Mouse (Mus musculus): ENCODE measurements around the gene Gm10320. TPM values are rescaled to one million over a fixed set of nuclear protein-coding genes. Genes with fewer than 3 reads are reported as not detected.

The Gm10320 gene
- polyA plus RNA-seq (2016; fragmentation: Nextera tagmentation; extraction: Ambion mirVana), result 1.3 and 1.7 TPM in 2 replicates

DNA sequence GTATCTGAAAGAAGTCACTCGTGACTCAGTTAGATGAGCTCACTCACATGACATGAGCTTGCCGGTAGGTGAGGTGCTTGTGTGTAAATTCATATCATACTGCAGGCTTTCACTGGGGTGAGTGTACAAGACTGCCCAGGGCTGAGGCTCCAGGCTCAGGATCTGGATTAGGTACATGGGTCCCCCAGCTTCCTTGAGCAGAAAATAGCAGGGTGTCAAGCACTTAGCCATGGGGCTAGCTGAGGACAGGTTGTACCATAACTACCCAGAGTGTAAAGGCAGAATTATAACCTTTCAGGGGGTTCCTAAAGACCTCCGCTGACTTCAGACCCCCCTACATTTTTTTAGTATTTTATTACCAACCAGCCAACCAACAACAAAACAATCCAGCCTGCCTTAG, at the start of gene Gm10320:
Gene Gm10320 (minus strand): TSS at position 93 of the 400 bp plus-strand sequence.
- H3K27ac ChIP-seq, result no peak within 1 kb of the TSS
- no peak for ATAC-seq (ENCODE audit: insufficient number of reproducible peaks, insufficient read depth, low FRiP score, low TSS enrichment, low read depth)
- 82% methylated on average over 3 of the region's 3 CpGs for WGBS

GRCm38 (mm10) chr13:98541601-98542000, 49.8 kb upstream of the Gm10320 start:
- Histone ChIP-seq H3K27ac (no peak overlapping the region), H3K9me3 (no peaks in the 10 kb centered on the region), H3K27me3 (peaks cover 4% of the 10 kb centered on the region; the same call in 1 of the 2 replicates), H3K4me2 (no peak overlapping the region), H3K4me3 (replicated peaks) (no peak overlapping the region), H3K36me3 (no peaks in the 10 kb centered on the region), H3K9ac (replicated peaks) (no peak overlapping the region), H3K4me1 (replicated peaks) (0 out of 2 replicates have a peak, but pooled peaks cover 3% of the 10 kb centered on the region)
- ATAC-seq (ENCODE audit: insufficient number of reproducible peaks, insufficient read depth, low FRiP score, low TSS enrichment, low read depth), result no peak
- 74% methylated on average over 2 of the region's 2 CpGs for WGBS

More for the DNA sequence above, at the start of gene Gm10320:
- Histone ChIP-seq H3K4me1 (replicated peaks) (peaks cover 8% of the 10 kb centered on the region), H3K4me2 (no peak within 1 kb of the TSS), H3K4me3 (replicated peaks) (no peak within 1 kb of the TSS), H3K9me3 (no peaks in the 10 kb centered on the region), H3K27me3 (0 out of 2 replicates have a peak, but pooled peaks cover 13% of the 10 kb centered on the region), H3K36me3 (no peaks in the 10 kb centered on the region), H3K9ac (replicated peaks) (no peak within 1 kb of the TSS)

GRCm38 (mm10) chr13:98540206-98540605, 48.4 kb upstream of the Gm10320 start:
- H3K27me3 ChIP-seq, result peaks cover 4% of the 10 kb centered on the region; the same call in 1 of the 2 replicates

DNA sequence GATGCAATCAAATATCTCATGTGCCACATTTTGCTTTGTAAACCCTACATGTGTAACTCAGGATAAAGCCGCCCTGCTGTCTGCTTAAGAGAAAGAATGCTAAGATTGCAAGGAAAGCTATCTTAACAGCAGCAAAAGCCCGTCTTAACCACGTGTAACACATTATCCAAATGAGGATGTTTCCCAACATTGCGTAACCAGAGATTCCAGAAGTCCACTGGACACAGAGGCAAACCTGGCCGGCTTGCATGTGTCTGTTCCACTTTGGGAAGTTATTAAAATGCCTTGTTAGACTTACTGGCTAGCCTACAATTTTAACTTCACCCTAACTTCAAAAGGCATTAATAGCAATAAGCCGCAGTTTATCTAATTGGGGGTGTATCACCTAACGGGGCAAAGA, 47.5 kb upstream of the Gm10320 start:
- Histone ChIP-seq H3K27ac (no peak overlapping the region), H3K4me2 (no peak overlapping the region), H3K9ac (replicated peaks) (no peak overlapping the region), H3K27me3 (peaks cover 4% of the 10 kb centered on the region; the same call in 1 of the 2 replicates), H3K36me3 (no peaks in the 10 kb centered on the region), H3K4me1 (replicated peaks) (peaks cover 14% of the 10 kb centered on the region), H3K9me3 (no peaks in the 10 kb centered on the region), H3K4me3 (replicated peaks) (no peak overlapping the region)
- ATAC-seq (ENCODE audit: insufficient number of reproducible peaks, insufficient read depth, low FRiP score, low TSS enrichment, low read depth), result no peak
- 49% methylated on average over 7 of the region's 7 CpGs for WGBS

More at GRCm38 (mm10) chr13:98540206-98540605, 48.4 kb upstream of the Gm10320 start:
- ATAC-seq (ENCODE audit: insufficient number of reproducible peaks, insufficient read depth, low FRiP score, low TSS enrichment, low read depth), result no peak
- no peak overlapping the region for H3K27ac ChIP-seq
- no peak overlapping the region for H3K4me2 ChIP-seq
- no peak overlapping the region for H3K4me3 ChIP-seq (replicated peaks)
- no peaks in the 10 kb centered on the region for H3K36me3 ChIP-seq
- 87% methylated on average over 3 of the region's 3 CpGs for WGBS
- no peaks in the 10 kb centered on the region for H3K9me3 ChIP-seq
- H3K4me1 ChIP-seq (replicated peaks), result peaks cover 5% of the 10 kb centered on the region
- no peak overlapping the region for H3K9ac ChIP-seq (replicated peaks)

GRCm38 (mm10) chr13:98538587-98538986, 46.8 kb upstream of the Gm10320 start:
- 87% methylated on average over 5 of the region's 5 CpGs for WGBS
- no peak overlapping the region for H3K27ac ChIP-seq
- H3K27me3 ChIP-seq, result peaks cover 4% of the 10 kb centered on the region; the same call in 1 of the 2 replicates

GRCm38 (mm10) chr13:98534913-98535262, 43.1 kb upstream of the Gm10320 start:
- 0 out of 2 replicates have a peak, but pooled peaks have one; percentile 5 for ATAC-seq (ENCODE audit: insufficient number of reproducible peaks, insufficient read depth, low FRiP score, low TSS enrichment, low read depth)
- Histone ChIP-seq H3K27me3 (no peaks in the 10 kb centered on the region), H3K36me3 (no peaks in the 10 kb centered on the region), H3K4me1 (replicated peaks) (peaks cover 36% of the 10 kb centered on the region), H3K4me3 (replicated peaks) (no peak overlapping the region), H3K9ac (replicated peaks) (no peak overlapping the region; the same call in 1 of the 2 replicates), H3K9me3 (peaks cover 10% of the 10 kb centered on the region), H3K27ac (peak overlapping the region; percentile 71), H3K4me2 (peak overlapping the region; percentile 41)
- 4% methylated on average over 2 of the region's 2 CpGs for WGBS

More at GRCm38 (mm10) chr13:98538587-98538986, 46.8 kb upstream of the Gm10320 start:
- Histone ChIP-seq H3K9ac (replicated peaks) (no peak overlapping the region), H3K4me3 (replicated peaks) (no peak overlapping the region), H3K4me1 (replicated peaks) (peaks cover 20% of the 10 kb centered on the region), H3K4me2 (no peak overlapping the region), H3K36me3 (no peaks in the 10 kb centered on the region), H3K9me3 (no peaks in the 10 kb centered on the region)
- no peak for ATAC-seq (ENCODE audit: insufficient number of reproducible peaks, insufficient read depth, low FRiP score, low TSS enrichment, low read depth)

- H3K4me3 ChIP-seq (replicated peaks), result 0 out of 2 replicates have a peak overlapping the region, but pooled peaks have one; percentile 0
- peak overlapping the region; percentile 41 for H3K4me2 ChIP-seq
- H3K4me1 ChIP-seq (replicated peaks), result peaks cover 36% of the 10 kb centered on the region
- H3K27ac ChIP-seq, result peak overlapping the region; percentile 71
- 17% methylated on average over 18 of the region's 18 CpGs for WGBS
- no peaks in the 10 kb centered on the region for H3K27me3 ChIP-seq
- no peaks in the 10 kb centered on the region for H3K36me3 ChIP-seq
- no peak overlapping the region; the same call in 1 of the 2 replicates for H3K9ac ChIP-seq (replicated peaks)
- ATAC-seq (ENCODE audit: insufficient number of reproducible peaks, insufficient read depth, low FRiP score, low TSS enrichment, low read depth), result peak; percentile 72; the same call in 1 of the 2 replicates
- H3K9me3 ChIP-seq, result peaks cover 10% of the 10 kb centered on the region
These were observed 42.5 kb upstream of the Gm10320 start for GRCm38 (mm10) chr13:98534190-98534912.

DNA sequence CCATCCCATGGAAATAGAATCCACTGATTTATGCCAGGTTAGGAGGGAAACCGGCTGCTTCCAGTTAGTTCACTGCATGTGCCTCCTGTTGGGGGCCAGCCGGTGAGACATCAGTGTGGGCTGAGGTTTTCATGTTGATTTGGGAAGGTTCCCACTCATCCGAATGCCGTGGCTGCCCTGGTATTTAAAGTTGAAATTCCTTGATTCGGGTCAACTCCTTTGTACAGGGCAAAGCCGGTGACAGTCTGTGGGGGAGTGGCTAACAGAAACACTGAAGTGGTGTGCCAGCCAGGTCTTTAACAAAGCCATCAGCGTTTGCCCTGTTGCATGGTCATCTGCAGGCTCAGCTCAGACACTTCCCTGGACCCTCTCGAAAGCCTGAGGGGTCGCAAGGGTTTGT, 41.6 kb upstream of the Gm10320 start:
- no peaks in the 10 kb centered on the region for H3K36me3 ChIP-seq
- peak overlapping the region; percentile 36 for H3K27ac ChIP-seq
- H3K4me2 ChIP-seq, result peak overlapping the region; percentile 35
- ATAC-seq (ENCODE audit: insufficient number of reproducible peaks, insufficient read depth, low FRiP score, low TSS enrichment, low read depth), result no peak
- H3K27me3 ChIP-seq, result no peaks in the 10 kb centered on the region
- no peak overlapping the region for H3K9ac ChIP-seq (replicated peaks)
- H3K4me1 ChIP-seq (replicated peaks), result peaks cover 36% of the 10 kb centered on the region
- WGBS, result 17% methylated on average over 9 of the region's 9 CpGs
- H3K9me3 ChIP-seq, result peaks cover 10% of the 10 kb centered on the region
- H3K4me3 ChIP-seq (replicated peaks), result no peak overlapping the region

- WGBS, result 52% methylated on average over 12 of the region's 12 CpGs
- ATAC-seq (ENCODE audit: insufficient number of reproducible peaks, insufficient read depth, low FRiP score, low TSS enrichment, low read depth), result no peak
- peak overlapping the region; percentile 36 for H3K27ac ChIP-seq
These were observed 41.0 kb upstream of the Gm10320 start for GRCm38 (mm10) chr13:98532699-98533375.

DNA sequence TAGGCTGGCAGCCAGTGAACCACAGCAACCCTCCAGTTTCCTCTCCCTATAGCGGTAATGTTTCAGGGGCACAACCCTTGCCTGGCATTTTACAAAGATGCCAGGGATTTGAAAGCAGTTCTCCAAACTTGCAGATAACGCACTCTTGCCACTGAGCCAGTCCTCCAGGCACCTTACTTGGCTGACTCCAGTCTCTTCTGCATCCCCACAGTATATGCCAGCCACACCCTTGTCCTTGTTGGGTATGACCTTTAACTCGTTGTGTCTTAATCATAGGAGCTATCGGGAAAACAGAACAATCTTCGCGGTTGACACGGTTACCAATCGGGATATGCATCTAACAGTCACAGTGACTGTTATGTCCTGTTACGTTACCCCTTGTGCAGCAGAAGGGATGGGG, 40.2 kb upstream of the Gm10320 start:
- Histone ChIP-seq H3K4me3 (replicated peaks) (no peak overlapping the region), H3K36me3 (no peaks in the 10 kb centered on the region), H3K27ac (no peak overlapping the region), H3K9me3 (peaks cover 10% of the 10 kb centered on the region), H3K4me1 (replicated peaks) (peaks cover 36% of the 10 kb centered on the region), H3K9ac (replicated peaks) (no peak overlapping the region), H3K4me2 (no peak overlapping the region; the same call in 1 of the 2 replicates), H3K27me3 (no peaks in the 10 kb centered on the region)
- ATAC-seq (ENCODE audit: insufficient number of reproducible peaks, insufficient read depth, low FRiP score, low TSS enrichment, low read depth), result no peak
- 87% methylated on average over 9 of the region's 9 CpGs for WGBS

More at GRCm38 (mm10) chr13:98532699-98533375, 41.0 kb upstream of the Gm10320 start:
- Histone ChIP-seq H3K4me1 (replicated peaks) (peaks cover 36% of the 10 kb centered on the region), H3K9me3 (peaks cover 10% of the 10 kb centered on the region), H3K4me3 (replicated peaks) (no peak overlapping the region), H3K4me2 (peak overlapping the region; percentile 35), H3K27me3 (no peaks in the 10 kb centered on the region), H3K36me3 (no peaks in the 10 kb centered on the region), H3K9ac (replicated peaks) (no peak overlapping the region)

GRCm38 (mm10) chr13:98531306-98531705, 39.5 kb upstream of the Gm10320 start:
- Histone ChIP-seq H3K4me3 (replicated peaks) (no peak overlapping the region), H3K9ac (replicated peaks) (no peak overlapping the region), H3K9me3 (peaks cover 10% of the 10 kb centered on the region), H3K36me3 (no peaks in the 10 kb centered on the region), H3K4me1 (replicated peaks) (peaks cover 36% of the 10 kb centered on the region), H3K4me2 (no peak overlapping the region; the same call in 1 of the 2 replicates), H3K27me3 (no peaks in the 10 kb centered on the region), H3K27ac (no peak overlapping the region)
- no peak for ATAC-seq (ENCODE audit: insufficient number of reproducible peaks, insufficient read depth, low FRiP score, low TSS enrichment, low read depth)
- WGBS, result 59% methylated on average over 3 of the region's 3 CpGs

All from limb, embryonic 12.5 days (tissue).